Mouse (Mus musculus) stomach, postnatal 0 days (tissue): ENCODE data around the gene Lcn6.
A peak's percentile ranks its signal among the peaks of the same experiment; 100 is the strongest.

ENCODE experiments used
- CTCF ChIP-seq: IDR thresholded peaks from 2 replicates; pipeline ENCODE4 v1.5.1; 2016; ENCODE audit warnings: antibody characterized with exemption, low read depth, mild to moderate bottlenecking, moderate library complexity
- EP300 ChIP-seq: optimal IDR thresholded peaks from 2 replicates; pipeline ENCODE3; 2016; ENCODE audit warnings: antibody characterized with exemption

GRCm38 (mm10) chr2:25706643-25707481 lies 30.3 kb downstream of the Lcn6 start, which contains the start of gene Bmyc:
- TF ChIP-seq EP300: no peak
- TF ChIP-seq CTCF: peak; percentile 77
